Mouse (Mus musculus): ENCODE data around the gene Tbx2. TPM values are rescaled to one million over a fixed set of nuclear protein-coding genes. Genes with fewer than 3 reads are reported as not detected.

Tbx2 gene
- polyA plus RNA-seq, 1 experiment from 2014 or later, result 4.0 TPM

DNA sequence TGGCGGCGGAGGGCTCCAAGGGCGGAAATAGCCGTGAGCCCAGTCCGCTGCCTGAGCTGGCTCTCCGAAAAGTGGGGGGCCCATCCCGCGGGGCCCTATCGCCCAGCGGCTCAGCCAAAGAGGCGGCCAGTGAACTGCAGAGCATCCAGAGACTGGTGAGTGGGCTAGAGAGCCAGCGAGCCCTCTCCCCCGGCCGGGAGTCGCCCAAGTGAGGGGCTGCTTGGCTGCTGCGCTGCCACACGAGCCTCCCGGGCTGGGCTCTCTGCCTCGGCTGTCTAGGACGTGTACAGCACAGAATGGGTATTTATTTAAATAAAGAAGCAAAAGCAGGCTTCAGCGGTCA, 8.4 kb downstream of the Tbx2 start:
- peaks cover 25% of the 10 kb centered on the region for H3K4me1 ChIP-seq (ENCODE audit: control insufficient read depth, insufficient read depth, low read length)
- H3K27ac ChIP-seq (ENCODE audit: low read depth, low read length), result no peak overlapping the region
- H3K4me2 ChIP-seq (ENCODE audit: low read depth), result peak overlapping the region; percentile 22; the same call in 1 of the 2 replicates
- DNase-seq (ENCODE audit: low spot score) (peak; percentile 51), ATAC-seq (ENCODE audit: insufficient read depth, low FRiP score, low TSS enrichment) (no peak)
- H3K9me3 ChIP-seq (ENCODE audit: control insufficient read depth, low read length), result no peaks in the 10 kb centered on the region
- WGBS, result 2% methylated on average over 21 of the region's 21 CpGs
- peak overlapping the region; percentile 0 for H3K9ac ChIP-seq (ENCODE audit: low read length)
- peak overlapping the region; percentile 20; the same call in 1 of the 2 replicates for H3K4me3 ChIP-seq (ENCODE audit: low read depth, low read length)
- H3K27me3 ChIP-seq (ENCODE audit: control insufficient read depth, insufficient read depth, low read length), result peaks cover 82% of the 10 kb centered on the region
- no peaks in the 10 kb centered on the region for H3K36me3 ChIP-seq (ENCODE audit: control insufficient read depth, insufficient read depth, low read length)

DNA sequence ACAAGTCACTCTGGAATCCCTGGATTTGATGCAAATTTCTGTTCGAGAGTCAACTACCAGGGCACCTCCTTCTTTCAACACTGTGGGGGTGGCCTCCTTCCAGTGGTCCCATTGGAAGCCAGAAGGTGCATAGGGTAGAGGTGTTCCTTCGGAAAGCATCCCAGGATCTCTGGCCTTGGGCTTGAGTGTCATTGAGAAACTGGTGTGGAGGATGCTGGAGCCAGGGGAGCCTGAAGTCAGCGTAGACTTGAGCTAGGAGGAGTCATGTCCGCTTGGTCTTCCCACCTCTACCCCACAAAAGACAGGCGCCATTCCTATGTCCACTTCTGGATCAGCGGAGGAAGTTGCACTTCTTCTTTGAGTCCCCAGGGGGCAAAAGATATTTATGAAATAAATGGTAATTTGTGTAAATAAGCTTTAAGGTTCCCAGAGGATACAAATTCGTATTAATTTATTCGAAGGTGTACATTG, 8.9 kb downstream of the Tbx2 start:
- DNase-seq (ENCODE audit: low spot score), result peak; percentile 51

GRCm38 (mm10) chr11:85841980-85842379, 9.6 kb downstream of the Tbx2 start:
- no peaks in the 10 kb centered on the region for H3K36me3 ChIP-seq (ENCODE audit: control insufficient read depth, insufficient read depth, low read length)
- H3K27ac ChIP-seq (ENCODE audit: low read depth, low read length), result no peak overlapping the region
- H3K4me2 ChIP-seq (ENCODE audit: low read depth), result peak overlapping the region; percentile 43
- H3K9ac ChIP-seq (ENCODE audit: low read length), result no peak overlapping the region; the same call in 1 of the 2 replicates
- H3K9me3 ChIP-seq (ENCODE audit: control insufficient read depth, low read length), result no peaks in the 10 kb centered on the region
- peaks cover 72% of the 10 kb centered on the region for H3K27me3 ChIP-seq (ENCODE audit: control insufficient read depth, insufficient read depth, low read length)
- peak overlapping the region; percentile 14 for H3K4me3 ChIP-seq (ENCODE audit: low read depth, low read length)
- WGBS, result under 1% methylated on average over 31 of the region's 32 CpGs
- ATAC-seq (ENCODE audit: insufficient read depth, low FRiP score, low TSS enrichment), result peak; percentile 35
- H3K4me1 ChIP-seq (ENCODE audit: control insufficient read depth, insufficient read depth, low read length), result peaks cover 25% of the 10 kb centered on the region
- DNase-seq (ENCODE audit: low spot score), result peak; percentile 90

More for the DNA sequence above, 8.9 kb downstream of the Tbx2 start:
- H3K4me3 ChIP-seq (ENCODE audit: low read depth, low read length), result peak overlapping the region; percentile 14; the same call in 1 of the 2 replicates
- no peaks in the 10 kb centered on the region for H3K9me3 ChIP-seq (ENCODE audit: control insufficient read depth, low read length)
- 7% methylated on average over 8 of the region's 8 CpGs for WGBS
- H3K27me3 ChIP-seq (ENCODE audit: control insufficient read depth, insufficient read depth, low read length), result peaks cover 79% of the 10 kb centered on the region
- peaks cover 25% of the 10 kb centered on the region for H3K4me1 ChIP-seq (ENCODE audit: control insufficient read depth, insufficient read depth, low read length)
- no peak for ATAC-seq (ENCODE audit: insufficient read depth, low FRiP score, low TSS enrichment)
- H3K9ac ChIP-seq (ENCODE audit: low read length), result no peak overlapping the region
- H3K27ac ChIP-seq (ENCODE audit: low read depth, low read length), result no peak overlapping the region
- peak overlapping the region; percentile 22; the same call in 1 of the 2 replicates for H3K4me2 ChIP-seq (ENCODE audit: low read depth)
- no peaks in the 10 kb centered on the region for H3K36me3 ChIP-seq (ENCODE audit: control insufficient read depth, insufficient read depth, low read length)

DNA sequence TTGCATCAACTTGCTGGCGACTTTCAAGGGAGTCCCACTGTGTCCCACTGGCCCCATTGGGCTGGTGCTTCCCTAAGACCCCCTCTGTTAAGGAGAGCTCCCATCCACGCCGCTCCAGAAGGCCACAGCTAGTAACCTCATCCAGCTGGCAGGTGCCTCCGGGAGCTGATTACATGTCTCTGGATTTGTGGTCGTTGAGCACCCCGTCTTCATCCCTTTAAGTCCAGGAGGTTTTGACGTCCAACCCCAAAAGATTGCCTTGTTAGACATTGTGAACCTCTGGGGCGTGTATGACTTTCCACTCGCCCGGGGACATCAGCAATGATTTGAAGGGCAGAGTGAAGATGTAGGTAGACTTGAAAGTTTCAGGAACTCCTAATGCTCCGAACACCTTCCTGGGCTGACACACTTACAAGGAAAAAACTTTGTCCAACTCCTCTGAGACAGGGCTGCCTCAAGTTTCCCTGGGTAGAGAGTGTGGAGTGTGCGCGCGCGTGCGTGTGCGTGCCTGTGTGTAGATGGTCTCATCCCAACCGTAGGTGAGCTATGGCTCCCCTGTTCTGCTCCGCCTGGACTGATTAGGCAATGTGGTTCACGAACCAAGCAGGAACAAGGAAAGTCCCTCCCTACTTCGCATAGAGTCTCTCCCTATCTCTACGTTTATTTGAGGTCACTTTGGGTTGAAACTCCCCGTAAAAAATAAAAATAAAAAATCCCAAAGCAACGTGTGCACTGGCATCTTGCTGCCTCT, 10.4 kb downstream of the Tbx2 start:
- ATAC-seq (ENCODE audit: insufficient read depth, low FRiP score, low TSS enrichment), result no peak
- Histone ChIP-seq H3K36me3 (ENCODE audit: control insufficient read depth, insufficient read depth, low read length) (no peaks in the 10 kb centered on the region), H3K4me3 (ENCODE audit: low read depth, low read length) (peak overlapping the region; percentile 33; the same call in 1 of the 2 replicates), H3K4me1 (ENCODE audit: control insufficient read depth, insufficient read depth, low read length) (peaks cover 20% of the 10 kb centered on the region), H3K27ac (ENCODE audit: low read depth, low read length) (no peak overlapping the region), H3K9me3 (ENCODE audit: control insufficient read depth, low read length) (no peaks in the 10 kb centered on the region), H3K4me2 (ENCODE audit: low read depth) (peak overlapping the region; percentile 88), H3K27me3 (ENCODE audit: control insufficient read depth, insufficient read depth, low read length) (peaks cover 64% of the 10 kb centered on the region), H3K9ac (ENCODE audit: low read length) (no peak overlapping the region)
- DNase-seq (ENCODE audit: low spot score), result peak; percentile 34
- WGBS, result 4% methylated on average over 24 of the region's 24 CpGs

GRCm38 (mm10) chr11:85843347-85843692, 11.0 kb downstream of the Tbx2 start:
- no peaks in the 10 kb centered on the region for H3K36me3 ChIP-seq (ENCODE audit: control insufficient read depth, insufficient read depth, low read length)

GRCm38 (mm10) chr11:85844144-85844965, 12.0 kb downstream of the Tbx2 start:
- under 1% methylated on average over 52 of the region's 54 CpGs for WGBS
- Histone ChIP-seq H3K4me2 (ENCODE audit: low read depth) (peak overlapping the region; percentile 88), H3K9me3 (ENCODE audit: control insufficient read depth, low read length) (no peaks in the 10 kb centered on the region), H3K27ac (ENCODE audit: low read depth, low read length) (no peak overlapping the region), H3K36me3 (ENCODE audit: control insufficient read depth, insufficient read depth, low read length) (no peaks in the 10 kb centered on the region), H3K4me1 (ENCODE audit: control insufficient read depth, insufficient read depth, low read length) (peaks cover 14% of the 10 kb centered on the region), H3K4me3 (ENCODE audit: low read depth, low read length) (peak overlapping the region; percentile 33), H3K9ac (ENCODE audit: low read length) (peak overlapping the region; percentile 8), H3K27me3 (ENCODE audit: control insufficient read depth, insufficient read depth, low read length) (peaks cover 50% of the 10 kb centered on the region)
- peak; percentile 57 for ATAC-seq (ENCODE audit: insufficient read depth, low FRiP score, low TSS enrichment)
- DNase-seq (ENCODE audit: low spot score), result peak; percentile 92

More at GRCm38 (mm10) chr11:85843347-85843692, 11.0 kb downstream of the Tbx2 start:
- Histone ChIP-seq H3K27me3 (ENCODE audit: control insufficient read depth, insufficient read depth, low read length) (peaks cover 60% of the 10 kb centered on the region), H3K4me3 (ENCODE audit: low read depth, low read length) (peak overlapping the region; percentile 33), H3K9me3 (ENCODE audit: control insufficient read depth, low read length) (no peaks in the 10 kb centered on the region), H3K4me2 (ENCODE audit: low read depth) (peak overlapping the region; percentile 88), H3K9ac (ENCODE audit: low read length) (0 out of 2 replicates have a peak overlapping the region, but pooled peaks have one; percentile 5), H3K27ac (ENCODE audit: low read depth, low read length) (0 out of 2 replicates have a peak overlapping the region, but pooled peaks have one; percentile 42), H3K4me1 (ENCODE audit: control insufficient read depth, insufficient read depth, low read length) (peaks cover 14% of the 10 kb centered on the region)
- DNase-seq (ENCODE audit: low spot score) (peak; percentile 87), ATAC-seq (ENCODE audit: insufficient read depth, low FRiP score, low TSS enrichment) (peak; percentile 24)
- under 1% methylated on average over 18 of the region's 18 CpGs for whole genome bisulfite sequencing

- Histone ChIP-seq H3K4me2 (ENCODE audit: low read depth) (peak overlapping the region; percentile 88), H3K9ac (ENCODE audit: low read length) (no peak overlapping the region), H3K27ac (ENCODE audit: low read depth, low read length) (no peak overlapping the region), H3K4me3 (ENCODE audit: low read depth, low read length) (no peak overlapping the region), H3K27me3 (ENCODE audit: control insufficient read depth, insufficient read depth, low read length) (peaks cover 44% of the 10 kb centered on the region), H3K4me1 (ENCODE audit: control insufficient read depth, insufficient read depth, low read length) (peaks cover 14% of the 10 kb centered on the region), H3K9me3 (ENCODE audit: control insufficient read depth, low read length) (no peaks in the 10 kb centered on the region), H3K36me3 (ENCODE audit: control insufficient read depth, insufficient read depth, low read length) (no peaks in the 10 kb centered on the region)
- DNase-seq (ENCODE audit: low spot score) (no peak), ATAC-seq (ENCODE audit: insufficient read depth, low FRiP score, low TSS enrichment) (no peak)
- WGBS, result 27% methylated on average over 5 of the region's 5 CpGs
Observed at GRCm38 (mm10) chr11:85844971-85845370, 12.6 kb downstream of the Tbx2 start.

DNA sequence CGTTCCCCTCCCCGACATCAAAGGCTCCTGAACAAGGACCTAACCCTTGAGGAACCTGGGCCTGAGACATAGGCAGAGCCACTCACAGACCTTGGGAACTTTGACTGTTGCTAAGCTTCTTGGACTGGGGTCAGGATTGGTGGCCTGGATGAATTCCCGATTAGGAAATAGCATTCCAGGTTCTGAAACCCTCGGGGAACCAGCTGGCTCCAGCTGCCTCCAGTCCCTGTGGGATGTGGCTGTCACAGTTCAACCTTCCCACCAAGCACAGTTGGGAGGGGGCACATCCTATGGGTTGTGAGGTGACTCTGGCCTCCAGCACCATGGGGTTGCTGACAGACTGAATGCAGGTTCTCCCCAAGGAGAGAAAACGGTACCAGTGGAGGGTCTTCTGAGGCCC, 13.6 kb downstream of the Tbx2 start:
- H3K4me2 ChIP-seq (ENCODE audit: low read depth), result no peak overlapping the region
- no peak overlapping the region for H3K9ac ChIP-seq (ENCODE audit: low read length)
- H3K27ac ChIP-seq (ENCODE audit: low read depth, low read length), result no peak overlapping the region
- no peak for DNase-seq (ENCODE audit: low spot score)
- H3K9me3 ChIP-seq (ENCODE audit: control insufficient read depth, low read length), result no peaks in the 10 kb centered on the region
- H3K4me1 ChIP-seq (ENCODE audit: control insufficient read depth, insufficient read depth, low read length), result peaks cover 14% of the 10 kb centered on the region
- H3K4me3 ChIP-seq (ENCODE audit: low read depth, low read length), result no peak overlapping the region
- no peaks in the 10 kb centered on the region for H3K36me3 ChIP-seq (ENCODE audit: control insufficient read depth, insufficient read depth, low read length)
- WGBS, result 33% methylated on average over 5 of the region's 5 CpGs
- peaks cover 34% of the 10 kb centered on the region for H3K27me3 ChIP-seq (ENCODE audit: control insufficient read depth, insufficient read depth, low read length)
- no peak for ATAC-seq (ENCODE audit: insufficient read depth, low FRiP score, low TSS enrichment)

Data from neural tube, embryonic 11.5 days (tissue).